38 mouse cellular contexts compared by ENCODE assay signal in genomic region chr8:105045824-105046401, GRCm38 (mm10). TPM values are rescaled to one million over a fixed set of nuclear protein-coding genes. Genes with fewer than 3 reads are reported as not detected.
DNase-seq lines count a peak whose midpoint lies in the region; ATAC-seq and TF ChIP-seq lines count a peak whose summit lies in the region.
"Had no signal": no experiment of that assay in that cellular context is flagged by ENCODE, and none has a peak within 500 bp of the region (broad histone marks: within the 10 kb centered on the region; RNA-seq: fewer than 3 reads in every experiment).

No protein-coding gene starts in this region.

- H3K27ac ChIP-seq in liver, embryonic 13.5 days = peak overlapping the region; percentile 43; the same call in 1 of the 2 replicates
- H3K27ac ChIP-seq in liver, embryonic 12.5 days = no peak overlapping the region
- peak overlapping the region; percentile 80 for H3K27ac ChIP-seq in liver, postnatal 0 days (ENCODE audit: low read depth)
- H3K27ac ChIP-seq in stomach, postnatal 0 days (replicated peaks) = 0 out of 2 replicates have a peak overlapping the region, but pooled peaks have one; percentile 45
- H3K27ac ChIP-seq: embryonic facial prominence, embryonic 10.5 days; embryonic facial prominence, embryonic 15.5 days; heart, adult 2 months; heart, embryonic 13.5 days; hindbrain, embryonic 10.5 days; hindbrain, embryonic 15.5 days; limb, embryonic 12.5 days; midbrain, embryonic 12.5 days; neural tube, embryonic 12.5 days had no signal

- no peaks in the 10 kb centered on the region for H3K9me3 ChIP-seq in liver, embryonic 13.5 days (replicated peaks)
- H3K9me3 ChIP-seq in liver, embryonic 12.5 days (replicated peaks) = no peaks in the 10 kb centered on the region
- no peaks in the 10 kb centered on the region for H3K9me3 ChIP-seq in liver, postnatal 0 days (ENCODE audit: low read length)
- no peaks in the 10 kb centered on the region for H3K9me3 ChIP-seq in stomach, postnatal 0 days (ENCODE audit: control insufficient read depth, low read length)
- H3K9me3 ChIP-seq: embryonic facial prominence, embryonic 10.5 days; embryonic facial prominence, embryonic 15.5 days; heart, embryonic 13.5 days; hindbrain, embryonic 10.5 days; hindbrain, embryonic 15.5 days; limb, embryonic 12.5 days; megakaryocyte, embryonic 14.5 days; midbrain, embryonic 12.5 days; neural tube, embryonic 12.5 days had no signal

- no peak overlapping the region for H3K4me2 ChIP-seq in liver, embryonic 13.5 days
- H3K4me2 ChIP-seq in liver, embryonic 12.5 days = no peak overlapping the region
- H3K4me2 ChIP-seq in liver, postnatal 0 days (ENCODE audit: low read depth, low read length) = no peak overlapping the region
- no peak overlapping the region for H3K4me2 ChIP-seq in stomach, postnatal 0 days (replicated peaks; ENCODE audit: low read depth)
- H3K4me2 ChIP-seq: embryonic facial prominence, embryonic 15.5 days; heart, embryonic 13.5 days; hindbrain, embryonic 15.5 days; limb, embryonic 12.5 days; midbrain, embryonic 12.5 days; neural tube, embryonic 12.5 days had no signal

- no peak for TF ChIP-seq CTCF in liver, postnatal 0 days (IDR thresholded peaks at IDR 0.05; ENCODE audit: low read depth)
- no peak for TF ChIP-seq CTCF in stomach, postnatal 0 days (IDR thresholded peaks at IDR 0.05; ENCODE audit: low read depth)

- 55% methylated on average over 3 of the region's 3 CpGs for WGBS in liver, embryonic 13.5 days (ENCODE audit: insufficient replicate concordance)
- WGBS in liver, embryonic 12.5 days (ENCODE audit: insufficient replicate concordance) = 55% methylated on average over 3 of the region's 3 CpGs
- 50% methylated on average over 3 of the region's 3 CpGs for WGBS in liver, postnatal 0 days (ENCODE audit: insufficient replicate concordance)
- 52% methylated on average over 3 of the region's 3 CpGs for WGBS in stomach, postnatal 0 days

- DNase-seq in heart, adult 11 months = peak; percentile 46
- DNase-seq in heart, postnatal 10 days = no peak
- no peak for DNase-seq in liver, embryonic 13.5 days
- no peak for DNase-seq in liver, postnatal 0 days
- peak; percentile 41 for DNase-seq in stomach, postnatal 0 days (ENCODE audit: low spot score)
- DNase-seq in gastrocnemius, adult 8-10 months (ENCODE audit: low spot score in 2 of 2) = no peak
- no peak for DNase-seq in MN1 (ENCODE audit: low spot score)
- DNase-seq: adrenal gland, postnatal 10 days; cerebellum, adult 8-10 months; cerebellum, postnatal 25 days; gastrocnemius, postnatal 25 days; heart, adult 2 months; heart, postnatal 14 days; kidney, postnatal 10 days; layer of hippocampus, adult 9-11 months; lung, adult 18-20 months; lung, postnatal 4 days had no signal

- no peaks in the 10 kb centered on the region for H3K36me3 ChIP-seq in liver, embryonic 13.5 days
- H3K36me3 ChIP-seq in liver, embryonic 12.5 days = no peaks in the 10 kb centered on the region
- H3K36me3 ChIP-seq in liver, postnatal 0 days (replicated peaks; ENCODE audit: insufficient read depth, low read length) = no peaks in the 10 kb centered on the region
- no peaks in the 10 kb centered on the region for H3K36me3 ChIP-seq in stomach, postnatal 0 days (ENCODE audit: control insufficient read depth, insufficient read depth, low read length)
- H3K36me3 ChIP-seq: embryonic facial prominence, embryonic 10.5 days; embryonic facial prominence, embryonic 15.5 days; heart, embryonic 13.5 days; hindbrain, embryonic 10.5 days; hindbrain, embryonic 15.5 days; limb, embryonic 12.5 days; midbrain, embryonic 12.5 days; neural tube, embryonic 12.5 days had no signal

- TF ChIP-seq EP300 in liver, postnatal 0 days (IDR thresholded peaks at IDR 0.05; ENCODE audit: low read depth) = peak; percentile 21; the same call in 1 of the 2 replicates
- no peak for TF ChIP-seq EP300 in stomach, postnatal 0 days (optimal IDR thresholded peaks at IDR 0.05)

- no peaks in the 10 kb centered on the region for H3K4me1 ChIP-seq in liver, embryonic 13.5 days (replicated peaks)
- H3K4me1 ChIP-seq in liver, embryonic 12.5 days = no peaks in the 10 kb centered on the region
- H3K4me1 ChIP-seq in liver, postnatal 0 days (ENCODE audit: insufficient read depth) = 0 out of 2 replicates have a peak, but pooled peaks cover 2% of the 10 kb centered on the region
- H3K4me1 ChIP-seq in stomach, postnatal 0 days (replicated peaks; ENCODE audit: control insufficient read depth, insufficient read depth) = no peaks in the 10 kb centered on the region
- H3K4me1 ChIP-seq: embryonic facial prominence, embryonic 10.5 days; embryonic facial prominence, embryonic 15.5 days; heart, embryonic 13.5 days; hindbrain, embryonic 10.5 days; hindbrain, embryonic 15.5 days; limb, embryonic 12.5 days; megakaryocyte, embryonic 14.5 days; midbrain, embryonic 12.5 days; neural tube, embryonic 12.5 days had no signal

- intact Hi-C loops in heart, postnatal 10 days (cut with DNase I) = no loop called here

- peak; percentile 31; the same call in 1 of the 2 replicates for ATAC-seq in liver, embryonic 13.5 days (ENCODE audit: low read depth)
- ATAC-seq in liver, embryonic 12.5 days = no peak
- peak; percentile 87 for ATAC-seq in liver, postnatal 0 days
- ATAC-seq in stomach, postnatal 0 days (ENCODE audit: low FRiP score, low TSS enrichment) = peak; percentile 80
- ATAC-seq: forebrain, embryonic 14.5 days; inflammation-experienced regulatory T-cells, adult 6 months; lung, postnatal 0 days had no signal

- no peaks in the 10 kb centered on the region for H3K27me3 ChIP-seq in liver, embryonic 13.5 days
- no peaks in the 10 kb centered on the region for H3K27me3 ChIP-seq in liver, embryonic 12.5 days (replicated peaks)
- H3K27me3 ChIP-seq in liver, postnatal 0 days (ENCODE audit: insufficient read depth, low read length) = no peaks in the 10 kb centered on the region
- no peaks in the 10 kb centered on the region for H3K27me3 ChIP-seq in stomach, postnatal 0 days (ENCODE audit: control insufficient read depth, insufficient read depth, low read length)
- H3K27me3 ChIP-seq: embryonic facial prominence, embryonic 15.5 days; heart, embryonic 13.5 days; hindbrain, embryonic 15.5 days; limb, embryonic 12.5 days; midbrain, embryonic 12.5 days; neural tube, embryonic 12.5 days had no signal

- no peak overlapping the region for H3K9ac ChIP-seq in liver, embryonic 13.5 days
- H3K9ac ChIP-seq in liver, embryonic 12.5 days = no peak overlapping the region
- H3K9ac ChIP-seq in liver, postnatal 0 days (replicated peaks) = no peak overlapping the region
- H3K9ac ChIP-seq in stomach, postnatal 0 days (ENCODE audit: low read length) = no peak overlapping the region
- H3K9ac ChIP-seq: embryonic facial prominence, embryonic 15.5 days; heart, embryonic 13.5 days; hindbrain, embryonic 15.5 days; limb, embryonic 12.5 days; midbrain, embryonic 12.5 days; neural tube, embryonic 12.5 days had no signal

- no peak overlapping the region for H3K4me3 ChIP-seq in liver, embryonic 13.5 days (replicated peaks)
- H3K4me3 ChIP-seq in liver, embryonic 12.5 days = no peak overlapping the region
- H3K4me3 ChIP-seq in liver, postnatal 0 days (ENCODE audit: low read depth, low read length) = no peak overlapping the region
- no peak overlapping the region for H3K4me3 ChIP-seq in stomach, postnatal 0 days (ENCODE audit: low read depth, low read length)
- H3K4me3 ChIP-seq: embryonic facial prominence, embryonic 10.5 days; embryonic facial prominence, embryonic 15.5 days; heart, adult 2 months; heart, embryonic 13.5 days; hindbrain, embryonic 10.5 days; hindbrain, embryonic 15.5 days; limb, embryonic 12.5 days; megakaryocyte, embryonic 14.5 days; midbrain, embryonic 12.5 days; myocyte; neural tube, embryonic 12.5 days had no signal

RNA-seq across cellular contexts. Expression of gene Ces3a, which starts 2.5 kb away (rescaled TPM):
- total RNA-seq in heart, postnatal 10 days (2021) = not detected
- polyA plus RNA-seq in liver, embryonic 13.5 days (2015; fragmentation: Nextera tagmentation; extraction: Ambion mirVana) = 0.09 and 0.24 TPM in 2 replicates
- not detected in 2 replicates for polyA plus RNA-seq in liver, embryonic 12.5 days (2016; fragmentation: Nextera tagmentation; extraction: Ambion mirVana)
- polyA plus RNA-seq in liver, postnatal 0 days (2015; fragmentation: Nextera tagmentation; extraction: Ambion mirVana) = 97.8 and 102 TPM in 2 replicates
- polyA plus RNA-seq in stomach, postnatal 0 days (2015; fragmentation: Nextera tagmentation; extraction: Ambion mirVana) = 0.96 and 1.3 TPM in 2 replicates
- not detected for total RNA-seq in gastrocnemius, adult 8-10 months (2022)
- total RNA-seq: CH12.LX; ES-E14; gastrocnemius, postnatal 25 days; heart, adult 2 months; heart, postnatal 14 days; left cerebral cortex, postnatal 14 days; midbrain, postnatal 0 days had no signal
- polyA plus RNA-seq: C2C12; embryonic facial prominence, embryonic 10.5 days; embryonic facial prominence, embryonic 15.5 days; forebrain, embryonic 14.5 days; heart, adult 2 months; heart, embryonic 13.5 days; hindbrain, embryonic 10.5 days; hindbrain, embryonic 15.5 days; inflammation-experienced regulatory T-cells, adult 6 months; large intestine, adult 2 months; limb, embryonic 12.5 days; lung, postnatal 0 days; midbrain, embryonic 12.5 days; midbrain, postnatal 0 days; myocyte; neural tube, embryonic 12.5 days had no signal

RNA-seq across cellular contexts. Expression of gene Ces3b, which starts 37.6 kb away (rescaled TPM):
- total RNA-seq in heart, postnatal 10 days (2021) = under 1 TPM in 1 of 2 experiments, not detected in 1; 0.10 TPM
- not detected in 2 replicates for polyA plus RNA-seq in liver, embryonic 13.5 days (2015; fragmentation: Nextera tagmentation; extraction: Ambion mirVana)
- not detected in 2 replicates for polyA plus RNA-seq in liver, embryonic 12.5 days (2016; fragmentation: Nextera tagmentation; extraction: Ambion mirVana)
- polyA plus RNA-seq in liver, postnatal 0 days (2015; fragmentation: Nextera tagmentation; extraction: Ambion mirVana) = 0.11 and 0.21 TPM in 2 replicates
- polyA plus RNA-seq in stomach, postnatal 0 days (2015; fragmentation: Nextera tagmentation; extraction: Ambion mirVana) = not detected in 2 replicates
- not detected for total RNA-seq in gastrocnemius, adult 8-10 months (2022)
- total RNA-seq: adrenal gland, postnatal 10 days; CH12.LX; ES-E14; gastrocnemius, postnatal 25 days; heart, adult 2 months; heart, postnatal 14 days; left cerebral cortex, postnatal 14 days; midbrain, postnatal 0 days had no signal
- polyA plus RNA-seq: C2C12; embryonic facial prominence, embryonic 10.5 days; embryonic facial prominence, embryonic 15.5 days; forebrain, embryonic 14.5 days; heart, adult 2 months; heart, embryonic 13.5 days; hindbrain, embryonic 10.5 days; hindbrain, embryonic 15.5 days; inflammation-experienced regulatory T-cells, adult 6 months; large intestine, adult 2 months; limb, embryonic 12.5 days; lung, postnatal 0 days; midbrain, embryonic 12.5 days; midbrain, postnatal 0 days; myocyte; neural tube, embryonic 12.5 days; thymus, postnatal 0 days had no signal

RNA-seq across cellular contexts. Expression of gene Ces2h, which starts 45.3 kb away (rescaled TPM):
- not detected for total RNA-seq in heart, postnatal 10 days (2021)
- 0.05 TPM in 1 of 2 replicates, not detected in the other for polyA plus RNA-seq in liver, embryonic 13.5 days (2015; fragmentation: Nextera tagmentation; extraction: Ambion mirVana)
- polyA plus RNA-seq in liver, embryonic 12.5 days (2016; fragmentation: Nextera tagmentation; extraction: Ambion mirVana) = not detected in 2 replicates
- not detected in 2 replicates for polyA plus RNA-seq in liver, postnatal 0 days (2015; fragmentation: Nextera tagmentation; extraction: Ambion mirVana)
- polyA plus RNA-seq in stomach, postnatal 0 days (2015; fragmentation: Nextera tagmentation; extraction: Ambion mirVana) = not detected in 2 replicates
- not detected for total RNA-seq in gastrocnemius, adult 8-10 months (2022)
- total RNA-seq: CH12.LX; ES-E14; gastrocnemius, postnatal 25 days; heart, adult 2 months; heart, postnatal 14 days; left cerebral cortex, postnatal 14 days; midbrain, postnatal 0 days had no signal
- polyA plus RNA-seq: C2C12; embryonic facial prominence, embryonic 10.5 days; embryonic facial prominence, embryonic 15.5 days; forebrain, embryonic 14.5 days; heart, adult 2 months; heart, embryonic 13.5 days; hindbrain, embryonic 10.5 days; hindbrain, embryonic 15.5 days; inflammation-experienced regulatory T-cells, adult 6 months; limb, embryonic 12.5 days; lung, postnatal 0 days; midbrain, embryonic 12.5 days; midbrain, postnatal 0 days; myocyte; neural tube, embryonic 12.5 days; thymus, postnatal 0 days had no signal

Comparison
In these comparisons a context has a peak if more than half of its experiments do, and no peak if none do; other contexts are left out.
1. DNase-seq: peak in heart, adult 11 months (single experiment) and stomach, postnatal 0 days (single experiment); none in heart, postnatal 10 days (0 of 2), liver, embryonic 13.5 days (single experiment), liver, postnatal 0 days (single experiment), gastrocnemius, adult 8-10 months (0 of 2) and MN1 (single experiment).
2. RNA of gene Ces3a, which starts 2.5 kb away (polyA plus RNA-seq): 97.8 to 102 TPM in liver, postnatal 0 days; 0.96 to 1.3 TPM in stomach, postnatal 0 days, 0.09 to 0.24 TPM in liver, embryonic 13.5 days and not detected in liver, embryonic 12.5 days; every median in the first group is over 10 times any median in the second.